Mouse (Mus musculus): ENCODE results near the gene Nup160.

GRCm38 (mm10) chr2:90659639-90660038 lies 17.4 kb upstream of the Nup160 start:
- TF ChIP-seq CTCF (IDR thresholded peaks at IDR 0.05; ENCODE audit: insufficient read depth, low read length), result no peak
- no peak for TF ChIP-seq POLR2A (IDR thresholded peaks at IDR 0.05; ENCODE audit: borderline replicate concordance, extremely low read depth, low read depth, low read length)

Data from lung, adult 2 months (tissue).